Mouse (Mus musculus): ENCODE measurements around the gene Naa80. TPM values are rescaled to one million over a fixed set of nuclear protein-coding genes. Genes with fewer than 3 reads are reported as not detected.

The Naa80 gene
- total RNA-seq, 1 experiment = 7.3 TPM

- Histone ChIP-seq H3K4me1 (ENCODE audit: control insufficient read depth in 2 of 2, insufficient read depth in 2 of 2, low read length in 2 of 2, poor library complexity in 1 of 2) (peaks cover 6 to 37% of the 10 kb centered on the region in 2 experiments; a peak in 2 of 4 replicates), H3K4me3 (ENCODE audit: insufficient read depth in 1 of 2, low read depth in 1 of 2, low read length in 2 of 2, poor library complexity in 1 of 2, severe bottlenecking in 1 of 2) (no peak overlapping the region), H3K27ac (ENCODE audit: insufficient read depth, low read depth, low read length, poor library complexity, severe bottlenecking) (no peak overlapping the region), H3K36me3 (ENCODE audit: control insufficient read depth, insufficient read depth, low read length, poor library complexity, severe bottlenecking) (no peaks in the 10 kb centered on the region), H3K9ac (ENCODE audit: insufficient read depth, low read depth, low read length, poor library complexity, severe bottlenecking) (no peak overlapping the region), H3K9me3 (ENCODE audit: control insufficient read depth, insufficient read depth, low read depth, low read length) (no peaks in the 10 kb centered on the region)
- peak; percentile 82 for TF ChIP-seq ZC3H11A (IDR thresholded peaks at IDR 0.05; ENCODE audit: borderline replicate concordance, low read depth, low read length)
- TF ChIP-seq HCFC1 (IDR thresholded peaks at IDR 0.05; ENCODE audit: borderline replicate concordance, insufficient read depth, low read length) = no peak
- in situ Hi-C loops (cut with MboI; ENCODE audit: low sequenced_read_pairs in 2 of 2, unreplicated experiment in 2 of 2) = no loop called here
- DNase-seq (ENCODE audit: low read depth, low spot score) = peak; percentile 86
Observed at GRCm38 (mm10) chr9:107602068-107602648, 23.5 kb downstream of the Naa80 start.

DNA sequence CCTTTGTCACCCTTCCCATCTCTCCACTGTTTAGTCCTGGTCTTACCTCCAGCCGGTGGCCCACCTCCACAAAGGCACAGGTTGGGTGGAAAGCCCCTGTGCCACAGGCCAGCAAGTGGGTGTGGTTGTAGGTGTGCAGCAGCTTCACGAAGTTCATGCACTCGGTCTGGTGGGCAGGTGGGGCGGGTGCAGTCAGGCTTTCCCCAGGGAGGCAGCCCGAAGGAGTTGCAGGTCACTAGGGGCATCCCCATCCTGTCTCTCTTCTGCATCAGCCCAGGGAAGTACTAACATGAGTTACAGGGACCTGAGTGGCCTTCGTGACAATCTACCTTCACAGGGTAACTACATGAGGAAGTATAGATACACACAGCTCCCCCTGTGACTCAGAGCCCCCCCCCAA, 24.6 kb downstream of the Naa80 start:
- Histone ChIP-seq H3K27ac (ENCODE audit: insufficient read depth, low read depth, low read length, poor library complexity, severe bottlenecking) (no peak overlapping the region), H3K9me3 (ENCODE audit: control insufficient read depth, insufficient read depth, low read depth, low read length) (no peaks in the 10 kb centered on the region), H3K9ac (ENCODE audit: insufficient read depth, low read depth, low read length, poor library complexity, severe bottlenecking) (no peak overlapping the region), H3K4me3 (ENCODE audit: insufficient read depth in 1 of 2, low read depth in 1 of 2, low read length in 2 of 2, poor library complexity in 1 of 2, severe bottlenecking in 1 of 2) (no peak overlapping the region), H3K4me1 (ENCODE audit: control insufficient read depth in 2 of 2, insufficient read depth in 2 of 2, low read length in 2 of 2, poor library complexity in 1 of 2) (peaks cover 9 to 39% of the 10 kb centered on the region in 2 experiments; a peak in 3 of 4 replicates), H3K36me3 (ENCODE audit: control insufficient read depth, insufficient read depth, low read length, poor library complexity, severe bottlenecking) (no peaks in the 10 kb centered on the region)
- in situ Hi-C loops (cut with MboI; ENCODE audit: low sequenced_read_pairs in 2 of 2, unreplicated experiment in 2 of 2) = no loop called here
- TF ChIP-seq ZC3H11A (IDR thresholded peaks at IDR 0.05; ENCODE audit: borderline replicate concordance, low read depth, low read length) (no peak), ZNF384 (IDR thresholded peaks at IDR 0.05; ENCODE audit: low read depth, low read length) (no peak), HCFC1 (IDR thresholded peaks at IDR 0.05; ENCODE audit: borderline replicate concordance, insufficient read depth, low read length) (no peak), MAFK (IDR thresholded peaks at IDR 0.05; ENCODE audit: insufficient read depth, low read depth, low read length) (no peak), CHD2 (IDR thresholded peaks at IDR 0.05; ENCODE audit: low read depth, low read length) (no peak)
- no peak for DNase-seq (ENCODE audit: low read depth, low spot score)

DNA sequence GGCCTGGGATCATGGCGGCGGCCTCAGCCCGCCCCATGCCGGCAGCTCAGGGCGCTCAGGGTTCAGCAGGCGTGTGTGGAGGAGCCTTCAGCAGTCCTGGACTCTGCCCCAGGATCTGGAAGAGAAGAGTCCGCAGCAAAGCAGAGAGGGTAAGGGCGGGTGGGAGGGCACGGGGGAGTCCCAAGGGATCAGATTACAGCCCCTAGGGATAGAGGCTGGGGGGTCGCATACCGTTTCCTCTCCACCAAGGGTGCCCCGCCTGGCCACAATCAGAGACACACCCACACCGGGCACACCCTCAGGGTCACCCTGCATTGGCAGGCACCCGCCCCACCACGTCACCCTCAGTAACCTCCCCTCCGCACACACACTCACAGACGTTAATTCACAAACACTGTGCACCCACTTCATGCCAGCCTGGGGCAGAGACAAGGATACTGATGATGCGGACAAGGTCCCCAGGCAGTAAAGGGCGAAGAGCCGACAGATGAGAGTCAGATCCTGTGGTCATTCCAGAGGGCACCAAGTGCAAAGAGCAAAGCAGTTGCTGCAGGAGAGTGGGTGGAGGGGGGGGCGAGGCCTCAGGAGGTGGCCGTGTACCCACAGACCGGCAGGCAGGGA, 26.5 kb downstream of the Naa80 start:
- Histone ChIP-seq H3K36me3 (ENCODE audit: control insufficient read depth, insufficient read depth, low read length, poor library complexity, severe bottlenecking) (no peaks in the 10 kb centered on the region), H3K9me3 (ENCODE audit: control insufficient read depth, insufficient read depth, low read depth, low read length) (no peaks in the 10 kb centered on the region), H3K27ac (ENCODE audit: insufficient read depth, low read depth, low read length, poor library complexity, severe bottlenecking) (no peak overlapping the region), H3K9ac (ENCODE audit: insufficient read depth, low read depth, low read length, poor library complexity, severe bottlenecking) (peak overlapping the region; percentile 30; the same call in 1 of the 2 replicates), H3K4me1 (ENCODE audit: control insufficient read depth in 2 of 2, insufficient read depth in 2 of 2, low read length in 2 of 2, poor library complexity in 1 of 2) (peaks cover 7 to 46% of the 10 kb centered on the region in 2 experiments; a peak in 3 of 4 replicates), H3K4me3 (ENCODE audit: insufficient read depth in 1 of 2, low read depth in 1 of 2, low read length in 2 of 2, poor library complexity in 1 of 2, severe bottlenecking in 1 of 2) (peak overlapping the region; percentile 36 to 45; a peak in 3 of 4 replicates)
- in situ Hi-C loops (cut with MboI; ENCODE audit: low sequenced_read_pairs in 2 of 2, unreplicated experiment in 2 of 2) = no loop called here
- DNase-seq (ENCODE audit: low read depth, low spot score) = no peak
- TF ChIP-seq ZNF384 (IDR thresholded peaks at IDR 0.05; ENCODE audit: low read depth, low read length) = no peak
- no peak for TF ChIP-seq CHD2 (IDR thresholded peaks at IDR 0.05; ENCODE audit: low read depth, low read length)
- TF ChIP-seq MAFK (IDR thresholded peaks at IDR 0.05; ENCODE audit: insufficient read depth, low read depth, low read length) = no peak

DNA sequence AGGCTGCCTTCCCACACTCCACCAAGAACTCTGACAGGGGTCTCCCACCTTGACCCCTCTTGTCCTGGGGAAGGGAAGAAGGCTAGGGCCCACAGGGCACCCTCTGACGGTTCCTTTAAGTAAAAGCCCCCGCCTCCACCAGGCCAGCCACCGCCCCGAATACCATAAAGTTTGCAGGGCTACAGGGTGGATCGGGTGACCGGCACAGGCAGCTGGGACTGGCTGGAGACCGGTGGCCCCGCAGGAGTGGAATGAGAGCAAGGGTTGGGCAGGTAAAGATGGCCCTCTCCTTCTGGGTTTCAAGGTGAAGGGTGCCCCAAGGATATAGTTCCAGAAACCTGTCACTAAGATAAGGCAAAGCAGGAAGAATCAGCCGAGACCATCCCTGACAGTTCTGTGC, 27.9 kb downstream of the Naa80 start:
- no peak for TF ChIP-seq MAFK (IDR thresholded peaks at IDR 0.05; ENCODE audit: insufficient read depth, low read depth, low read length)
- no peak for TF ChIP-seq ZNF384 (IDR thresholded peaks at IDR 0.05; ENCODE audit: low read depth, low read length)
- no peak for TF ChIP-seq ZC3H11A (IDR thresholded peaks at IDR 0.05; ENCODE audit: borderline replicate concordance, low read depth, low read length)
- no peak for TF ChIP-seq HCFC1 (IDR thresholded peaks at IDR 0.05; ENCODE audit: borderline replicate concordance, insufficient read depth, low read length)
- TF ChIP-seq CHD2 (IDR thresholded peaks at IDR 0.05; ENCODE audit: low read depth, low read length) = no peak
- no peaks in the 10 kb centered on the region for H3K36me3 ChIP-seq (ENCODE audit: control insufficient read depth, insufficient read depth, low read length, poor library complexity, severe bottlenecking)
- peaks cover 7 to 46% of the 10 kb centered on the region in 2 experiments; a peak in 3 of 4 replicates for H3K4me1 ChIP-seq (ENCODE audit: control insufficient read depth in 2 of 2, insufficient read depth in 2 of 2, low read length in 2 of 2, poor library complexity in 1 of 2)
- DNase-seq (ENCODE audit: low read depth, low spot score) = no peak
- H3K9ac ChIP-seq (ENCODE audit: insufficient read depth, low read depth, low read length, poor library complexity, severe bottlenecking) = no peak overlapping the region
- H3K4me3 ChIP-seq (ENCODE audit: insufficient read depth in 1 of 2, low read depth in 1 of 2, low read length in 2 of 2, poor library complexity in 1 of 2, severe bottlenecking in 1 of 2) = no peak overlapping the region
- H3K9me3 ChIP-seq (ENCODE audit: control insufficient read depth, insufficient read depth, low read depth, low read length) = no peaks in the 10 kb centered on the region
- H3K27ac ChIP-seq (ENCODE audit: insufficient read depth, low read depth, low read length, poor library complexity, severe bottlenecking) = no peak overlapping the region
- in situ Hi-C loops (cut with MboI; ENCODE audit: low sequenced_read_pairs in 2 of 2, unreplicated experiment in 2 of 2) = no loop called here

Data from ES-E14 (cell line).